Mouse (Mus musculus): ENCODE measurements around the gene Tacr1. TPM values are rescaled to one million over a fixed set of nuclear protein-coding genes. Genes with fewer than 3 reads are reported as not detected.
A peak's percentile ranks its signal among the peaks of the same experiment; 100 is the strongest.

The Tacr1 gene
- polyA plus RNA-seq, 1 experiment from 2014 or later: 0.06 TPM

DNA sequence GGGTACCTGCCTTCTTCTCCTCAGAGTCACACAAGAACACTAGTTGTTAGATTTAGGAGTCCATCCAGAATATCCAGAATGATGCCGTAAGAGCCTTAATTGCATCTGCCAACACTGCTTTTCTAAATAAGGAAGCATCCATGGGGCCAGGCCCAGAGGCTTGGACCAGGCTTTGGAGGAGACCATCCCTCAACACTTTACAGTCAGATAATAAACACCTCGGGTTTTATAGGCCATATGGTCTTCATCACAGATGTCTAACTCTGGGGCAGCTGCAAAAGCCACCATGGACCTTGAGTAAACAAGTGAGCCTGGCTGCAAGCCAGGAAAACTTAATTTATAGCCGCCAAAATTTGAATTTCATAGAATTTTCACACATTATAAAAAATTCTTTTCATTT, 53.1 kb downstream of the Tacr1 start:
- Histone ChIP-seq H3K27me3 (no peaks in the 10 kb centered on the region), H3K36me3 (no peaks in the 10 kb centered on the region), H3K4me1 (replicated peaks) (no peaks in the 10 kb centered on the region), H3K4me3 (no peak overlapping the region), H3K9me3 (replicated peaks) (no peaks in the 10 kb centered on the region), H3K27ac (no peak overlapping the region), H3K9ac (no peak overlapping the region), H3K4me2 (no peak overlapping the region)
- ATAC-seq (replicated peaks; ENCODE audit: insufficient number of reproducible peaks, insufficient read depth, low FRiP score, low read depth): 0 out of 2 replicates have a peak, but pooled peaks have one; percentile 31
- 25% methylated on average over 3 of the region's 3 CpGs for WGBS

DNA sequence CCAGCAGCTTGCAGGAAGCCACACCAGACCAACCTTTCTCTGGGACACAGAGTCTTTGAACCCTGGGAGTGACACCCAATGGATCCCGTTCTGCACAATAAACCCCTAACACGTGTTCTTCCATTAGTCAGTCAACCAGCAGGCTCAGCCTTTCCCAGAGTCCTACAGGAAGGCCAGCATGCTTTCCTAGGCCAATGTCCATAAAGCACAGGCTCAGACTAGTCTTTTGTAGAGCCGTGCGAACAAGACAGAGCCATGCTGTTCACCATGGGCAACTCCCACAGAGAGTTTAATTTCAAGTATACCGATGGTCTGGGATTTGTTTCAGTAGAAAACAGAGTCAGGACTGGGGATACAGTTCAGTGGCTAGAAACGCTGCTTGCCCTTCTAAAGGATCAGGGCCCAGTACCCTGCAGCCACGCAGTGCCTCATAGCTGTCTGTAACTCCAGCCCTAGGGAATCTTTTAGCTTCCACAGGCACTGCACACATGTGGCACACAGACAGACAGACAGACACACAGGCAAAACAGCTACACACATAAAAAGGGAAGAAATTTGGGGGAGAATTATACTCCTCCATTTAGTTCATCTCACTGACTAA, 55.1 kb downstream of the Tacr1 start:
- no peaks in the 10 kb centered on the region for H3K36me3 ChIP-seq
- no peaks in the 10 kb centered on the region for H3K27me3 ChIP-seq
- 84% methylated on average over 7 of the region's 7 CpGs for WGBS
- no peak overlapping the region for H3K9ac ChIP-seq
- no peak overlapping the region for H3K27ac ChIP-seq
- H3K4me3 ChIP-seq: no peak overlapping the region
- no peak overlapping the region for H3K4me2 ChIP-seq
- ATAC-seq (replicated peaks; ENCODE audit: insufficient number of reproducible peaks, insufficient read depth, low FRiP score, low read depth): no peak
- H3K4me1 ChIP-seq (replicated peaks): no peaks in the 10 kb centered on the region
- no peaks in the 10 kb centered on the region for H3K9me3 ChIP-seq (replicated peaks)

DNA sequence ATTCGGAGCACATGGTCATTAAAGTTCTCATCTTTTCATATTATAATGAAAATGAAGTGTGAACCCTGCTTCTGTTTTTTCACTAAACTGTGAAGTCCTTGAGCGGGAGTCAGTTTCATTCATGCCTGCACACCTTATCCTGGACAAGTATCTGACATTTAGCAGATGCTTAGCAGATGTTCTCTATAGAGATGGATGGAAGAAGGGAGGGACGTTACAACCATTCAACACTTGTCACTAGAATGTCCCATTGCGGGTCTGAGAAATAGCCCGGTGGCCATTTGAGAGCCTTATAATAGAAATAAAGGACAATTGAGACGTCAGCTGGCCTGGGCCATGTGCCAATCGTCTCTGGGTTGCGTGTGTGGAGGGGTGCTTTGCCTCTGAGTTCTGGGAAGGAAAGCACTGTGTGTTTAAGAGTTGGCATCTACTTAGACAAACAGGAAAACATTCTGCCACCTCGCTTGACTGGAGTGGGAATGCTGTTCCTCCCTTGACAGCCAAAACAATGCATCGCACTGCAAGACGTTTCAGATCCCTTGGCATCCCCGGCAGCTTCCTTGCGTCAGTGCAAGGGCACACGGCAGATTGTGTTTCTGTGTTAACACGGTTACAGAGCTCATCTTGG, 56.7 kb downstream of the Tacr1 start:
- no peak overlapping the region for H3K27ac ChIP-seq
- no peaks in the 10 kb centered on the region for H3K9me3 ChIP-seq (replicated peaks)
- no peak overlapping the region for H3K4me2 ChIP-seq
- no peaks in the 10 kb centered on the region for H3K36me3 ChIP-seq
- H3K4me3 ChIP-seq: no peak overlapping the region
- WGBS: 54% methylated on average over 15 of the region's 15 CpGs
- no peak overlapping the region for H3K9ac ChIP-seq
- ATAC-seq (replicated peaks; ENCODE audit: insufficient number of reproducible peaks, insufficient read depth, low FRiP score, low read depth): no peak; the same call in 1 of the 2 replicates
- H3K4me1 ChIP-seq (replicated peaks): no peaks in the 10 kb centered on the region; the same call in 1 of the 2 replicates
- no peaks in the 10 kb centered on the region for H3K27me3 ChIP-seq

DNA sequence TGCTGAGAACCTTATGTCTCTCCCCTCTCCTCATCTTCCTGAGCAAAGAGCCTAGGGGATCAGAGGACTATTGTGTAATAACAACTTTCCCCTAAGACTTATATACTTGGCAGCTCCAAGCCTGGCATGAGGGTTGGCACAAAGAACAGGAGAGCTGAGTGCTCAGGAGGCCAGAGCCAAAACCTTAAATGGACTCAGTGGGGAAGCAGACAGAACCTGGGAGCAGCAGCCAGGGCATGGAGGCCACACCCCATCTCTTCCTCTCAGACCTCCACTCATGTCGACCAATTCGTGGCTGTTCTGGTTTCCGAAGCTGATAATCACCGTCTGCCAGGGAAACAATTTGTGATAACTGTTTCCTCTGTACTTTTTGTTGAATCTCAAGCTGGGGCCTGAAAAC, 61.0 kb downstream of the Tacr1 start:
- Histone ChIP-seq H3K9me3 (replicated peaks) (no peaks in the 10 kb centered on the region), H3K27ac (no peak overlapping the region), H3K9ac (no peak overlapping the region), H3K4me2 (no peak overlapping the region), H3K4me3 (no peak overlapping the region), H3K27me3 (no peaks in the 10 kb centered on the region), H3K36me3 (no peaks in the 10 kb centered on the region), H3K4me1 (replicated peaks) (no peaks in the 10 kb centered on the region; the same call in 1 of the 2 replicates)
- 14% methylated on average over 4 of the region's 4 CpGs for whole genome bisulfite sequencing
- ATAC-seq (replicated peaks; ENCODE audit: insufficient number of reproducible peaks, insufficient read depth, low FRiP score, low read depth): peak; percentile 47; the same call in 1 of the 2 replicates

DNA sequence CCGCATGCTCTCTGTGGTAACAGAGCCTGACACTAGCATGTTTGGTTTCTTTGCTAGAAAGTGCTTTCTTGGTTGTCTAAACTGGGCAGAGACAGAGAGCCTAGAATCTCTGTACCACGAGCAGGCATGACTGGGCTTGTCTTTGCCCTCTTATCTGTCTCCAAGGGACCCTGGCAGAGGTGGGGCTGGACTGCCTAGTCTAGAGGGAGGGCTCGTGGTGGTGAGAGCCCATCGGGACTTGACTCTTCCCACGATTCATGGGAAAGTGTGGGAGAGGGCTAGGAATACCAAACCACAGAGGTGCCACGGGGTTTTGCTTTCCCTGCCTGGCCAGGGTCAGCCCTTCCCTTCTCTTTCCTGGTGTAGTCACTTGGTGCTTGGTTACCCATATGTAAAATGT, 72.3 kb downstream of the Tacr1 start:
- no peak for ATAC-seq (replicated peaks; ENCODE audit: insufficient number of reproducible peaks, insufficient read depth, low FRiP score, low read depth)
- H3K27ac ChIP-seq: no peak overlapping the region
- no peak overlapping the region for H3K9ac ChIP-seq
- 50% methylated on average over 6 of the region's 6 CpGs for WGBS
- H3K4me2 ChIP-seq: no peak overlapping the region
- H3K27me3 ChIP-seq: no peaks in the 10 kb centered on the region
- H3K36me3 ChIP-seq: no peaks in the 10 kb centered on the region
- no peaks in the 10 kb centered on the region for H3K4me1 ChIP-seq (replicated peaks)
- H3K4me3 ChIP-seq: no peak overlapping the region
- H3K9me3 ChIP-seq (replicated peaks): no peaks in the 10 kb centered on the region

DNA sequence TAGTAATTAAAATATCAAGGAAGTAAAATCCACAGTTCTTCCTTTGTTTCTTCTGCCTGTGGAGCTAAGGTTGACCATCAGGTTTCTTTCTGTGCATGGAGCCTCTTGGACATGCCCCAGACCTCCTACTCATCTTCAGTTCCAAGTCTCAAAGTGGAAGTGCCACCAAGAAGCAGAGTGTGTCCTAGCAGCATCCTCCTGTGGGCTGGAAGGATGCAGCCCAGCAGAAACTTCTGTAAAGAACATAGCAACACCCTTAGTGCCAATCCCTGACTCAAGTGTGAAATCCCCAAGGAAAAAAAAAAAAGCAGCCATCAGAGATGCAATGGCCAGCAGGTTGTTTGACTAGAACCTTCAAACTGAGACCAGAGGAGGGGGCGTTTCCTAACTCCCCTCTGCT, 81.7 kb downstream of the Tacr1 start:
- H3K4me3 ChIP-seq: no peak overlapping the region

DNA sequence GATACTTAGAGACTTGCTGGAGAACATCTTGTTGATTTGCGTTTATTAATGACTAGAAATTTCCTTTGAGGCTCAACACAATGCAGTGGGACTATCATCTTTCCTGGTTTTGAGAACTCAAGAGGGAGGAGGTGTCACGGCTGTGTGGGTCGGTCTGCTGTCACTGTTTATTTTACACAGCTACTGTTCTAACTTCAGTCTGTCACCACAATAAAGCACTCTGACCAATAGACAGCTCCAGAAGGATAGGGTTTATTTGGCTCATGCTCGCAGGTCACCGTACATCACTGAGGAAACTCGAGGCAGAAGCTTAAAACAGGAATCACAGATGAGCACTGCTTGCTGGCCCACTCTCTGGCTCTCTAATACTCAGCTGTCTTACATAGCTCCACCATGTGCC, 92.3 kb downstream of the Tacr1 start:
- Histone ChIP-seq H3K4me1 (replicated peaks) (no peaks in the 10 kb centered on the region), H3K4me2 (no peak overlapping the region), H3K36me3 (no peaks in the 10 kb centered on the region), H3K27ac (no peak overlapping the region), H3K9me3 (replicated peaks) (no peaks in the 10 kb centered on the region), H3K27me3 (no peaks in the 10 kb centered on the region), H3K9ac (no peak overlapping the region), H3K4me3 (no peak overlapping the region)
- no peak for ATAC-seq (replicated peaks; ENCODE audit: insufficient number of reproducible peaks, insufficient read depth, low FRiP score, low read depth)
- WGBS: 54% methylated on average over 6 of the region's 6 CpGs

More for the DNA sequence above, 81.7 kb downstream of the Tacr1 start:
- WGBS: 60% methylated on average over 1 of the region's 1 CpGs
- H3K36me3 ChIP-seq: no peaks in the 10 kb centered on the region
- H3K27ac ChIP-seq: no peak overlapping the region
- H3K4me1 ChIP-seq (replicated peaks): no peaks in the 10 kb centered on the region
- no peaks in the 10 kb centered on the region for H3K9me3 ChIP-seq (replicated peaks)
- H3K4me2 ChIP-seq: no peak overlapping the region
- ATAC-seq (replicated peaks; ENCODE audit: insufficient number of reproducible peaks, insufficient read depth, low FRiP score, low read depth): no peak
- H3K27me3 ChIP-seq: no peaks in the 10 kb centered on the region
- H3K9ac ChIP-seq: no peak overlapping the region

DNA sequence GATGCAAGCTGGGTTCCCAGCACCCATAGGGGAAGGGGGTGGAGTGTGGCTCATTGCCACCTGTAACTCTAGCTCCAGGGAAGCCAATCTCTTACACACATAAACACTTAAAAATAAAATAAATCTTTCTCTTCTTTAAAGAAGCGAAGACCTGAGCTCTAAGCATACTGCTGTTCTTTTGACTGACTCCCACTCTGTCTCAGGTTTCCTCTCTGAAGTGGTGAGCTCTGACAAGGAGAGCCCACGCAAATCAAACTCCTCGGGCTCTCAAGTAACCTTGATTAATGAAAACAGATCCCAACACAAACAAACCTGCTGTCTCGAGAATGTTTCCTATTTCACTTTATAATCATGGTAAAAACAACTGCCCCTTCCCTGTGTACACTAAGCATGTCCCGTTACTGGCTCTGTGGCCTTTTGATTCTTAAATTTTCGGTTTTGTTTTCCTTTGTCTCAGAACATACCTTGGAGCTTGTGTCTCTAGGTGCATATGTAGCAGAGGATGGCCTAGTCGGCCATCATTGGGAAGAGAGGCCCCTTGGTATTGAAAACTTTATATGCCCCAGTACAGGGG, 108.8 kb downstream of the Tacr1 start:
- no peak overlapping the region for H3K4me2 ChIP-seq
- 63% methylated on average over 7 of the region's 7 CpGs for WGBS
- H3K4me3 ChIP-seq: no peak overlapping the region
- no peak overlapping the region for H3K27ac ChIP-seq
- no peak overlapping the region for H3K9ac ChIP-seq
- H3K27me3 ChIP-seq: no peaks in the 10 kb centered on the region
- H3K9me3 ChIP-seq (replicated peaks): no peaks in the 10 kb centered on the region
- no peaks in the 10 kb centered on the region for H3K36me3 ChIP-seq
- ATAC-seq (replicated peaks; ENCODE audit: insufficient number of reproducible peaks, insufficient read depth, low FRiP score, low read depth): no peak
- no peaks in the 10 kb centered on the region for H3K4me1 ChIP-seq (replicated peaks)

DNA sequence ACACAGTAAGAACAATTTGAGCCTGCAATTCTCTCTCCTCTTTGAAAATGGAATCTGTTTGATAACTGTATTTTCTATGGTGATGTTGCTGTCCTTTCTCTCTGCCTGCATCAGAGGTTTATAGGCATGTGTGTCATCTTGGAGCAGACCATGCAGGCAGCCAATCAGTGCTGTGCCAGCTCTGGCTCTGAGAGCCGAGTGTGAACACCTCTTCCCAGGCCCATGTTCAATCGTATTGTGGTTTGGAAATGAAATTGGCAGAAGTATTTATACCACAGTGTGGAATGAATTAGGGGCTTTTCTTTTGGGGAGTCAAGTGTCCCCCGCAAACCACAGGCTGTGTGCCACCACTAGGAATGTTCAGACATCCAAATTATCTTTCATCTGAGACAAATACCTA, 117.5 kb downstream of the Tacr1 start:
- WGBS: 67% methylated on average over 3 of the region's 3 CpGs
- H3K4me2 ChIP-seq: no peak overlapping the region
- no peaks in the 10 kb centered on the region for H3K9me3 ChIP-seq (replicated peaks)
- ATAC-seq (replicated peaks; ENCODE audit: insufficient number of reproducible peaks, insufficient read depth, low FRiP score, low read depth): no peak
- no peaks in the 10 kb centered on the region for H3K27me3 ChIP-seq
- H3K4me3 ChIP-seq: no peak overlapping the region
- no peaks in the 10 kb centered on the region for H3K36me3 ChIP-seq
- H3K27ac ChIP-seq: no peak overlapping the region
- no peaks in the 10 kb centered on the region for H3K4me1 ChIP-seq (replicated peaks)
- H3K9ac ChIP-seq: no peak overlapping the region

DNA sequence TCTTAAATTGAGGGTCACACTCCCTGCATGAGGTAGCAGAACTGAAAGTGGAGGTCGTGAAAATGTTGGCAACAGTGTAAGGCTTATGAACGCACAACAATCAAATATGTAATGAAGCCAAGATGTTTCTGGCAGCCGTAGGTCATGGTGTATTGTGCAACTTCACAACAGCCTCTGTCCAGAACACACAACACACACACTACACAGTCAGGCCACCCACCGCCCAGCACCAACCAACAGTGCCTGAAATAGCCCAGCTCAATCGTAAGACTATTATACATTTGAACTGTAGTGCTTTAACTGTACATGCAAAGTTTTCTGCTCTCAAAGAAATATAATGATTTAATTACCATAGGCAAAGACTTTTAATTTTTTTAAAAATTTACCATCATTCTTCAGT, 120.4 kb downstream of the Tacr1 start:
- Histone ChIP-seq H3K4me2 (no peak overlapping the region), H3K4me1 (replicated peaks) (no peaks in the 10 kb centered on the region), H3K27me3 (no peaks in the 10 kb centered on the region), H3K9me3 (replicated peaks) (no peaks in the 10 kb centered on the region), H3K9ac (no peak overlapping the region), H3K4me3 (no peak overlapping the region), H3K36me3 (no peaks in the 10 kb centered on the region), H3K27ac (no peak overlapping the region)
- WGBS: 80% methylated on average over 5 of the region's 5 CpGs
- ATAC-seq (replicated peaks; ENCODE audit: insufficient number of reproducible peaks, insufficient read depth, low FRiP score, low read depth): no peak

DNA sequence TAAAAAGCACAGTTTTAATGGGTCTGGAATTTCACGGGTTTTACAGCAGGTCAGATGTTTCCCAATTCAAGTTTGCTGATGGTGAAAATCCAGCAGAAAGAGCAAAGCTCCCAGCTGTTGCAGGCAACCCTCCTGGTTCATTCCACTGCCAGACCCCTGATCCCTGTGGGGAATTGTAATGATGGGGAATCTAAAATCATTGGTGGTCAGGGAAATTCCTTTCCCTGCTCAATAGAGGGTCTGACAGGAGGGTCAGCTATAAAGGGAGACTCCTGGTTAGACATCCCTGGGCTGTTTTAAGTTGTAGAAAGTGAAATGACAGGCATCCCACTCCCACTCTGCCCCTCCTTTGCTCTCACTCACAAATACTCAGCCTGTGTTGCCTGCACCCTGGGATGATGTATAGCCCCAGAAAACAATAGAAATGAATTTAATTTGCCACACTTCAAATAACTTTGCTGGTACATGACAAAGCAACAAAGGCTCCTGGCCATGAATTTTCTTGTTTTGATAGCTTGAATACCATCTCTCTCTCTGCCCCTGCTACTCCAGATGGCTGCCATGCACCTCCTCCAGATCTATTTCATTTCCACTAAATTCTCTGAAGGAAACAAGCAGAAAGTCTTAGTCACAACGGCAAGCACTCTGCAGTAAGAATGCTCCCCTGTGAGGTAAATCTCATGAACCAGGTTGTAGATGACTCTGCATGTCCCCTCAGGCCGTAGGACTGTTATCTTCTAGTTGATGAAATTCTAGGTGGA, 123.2 kb downstream of the Tacr1 start:
- Histone ChIP-seq H3K36me3 (no peaks in the 10 kb centered on the region), H3K9me3 (replicated peaks) (no peaks in the 10 kb centered on the region), H3K4me1 (replicated peaks) (no peaks in the 10 kb centered on the region), H3K27ac (no peak overlapping the region), H3K4me2 (no peak overlapping the region), H3K4me3 (no peak overlapping the region), H3K27me3 (no peaks in the 10 kb centered on the region), H3K9ac (no peak overlapping the region)
- 43% methylated on average over 3 of the region's 3 CpGs for WGBS
- no peak for ATAC-seq (replicated peaks; ENCODE audit: insufficient number of reproducible peaks, insufficient read depth, low FRiP score, low read depth)
